9 mouse cellular contexts compared by ENCODE assay signal in the genomic region with DNA sequence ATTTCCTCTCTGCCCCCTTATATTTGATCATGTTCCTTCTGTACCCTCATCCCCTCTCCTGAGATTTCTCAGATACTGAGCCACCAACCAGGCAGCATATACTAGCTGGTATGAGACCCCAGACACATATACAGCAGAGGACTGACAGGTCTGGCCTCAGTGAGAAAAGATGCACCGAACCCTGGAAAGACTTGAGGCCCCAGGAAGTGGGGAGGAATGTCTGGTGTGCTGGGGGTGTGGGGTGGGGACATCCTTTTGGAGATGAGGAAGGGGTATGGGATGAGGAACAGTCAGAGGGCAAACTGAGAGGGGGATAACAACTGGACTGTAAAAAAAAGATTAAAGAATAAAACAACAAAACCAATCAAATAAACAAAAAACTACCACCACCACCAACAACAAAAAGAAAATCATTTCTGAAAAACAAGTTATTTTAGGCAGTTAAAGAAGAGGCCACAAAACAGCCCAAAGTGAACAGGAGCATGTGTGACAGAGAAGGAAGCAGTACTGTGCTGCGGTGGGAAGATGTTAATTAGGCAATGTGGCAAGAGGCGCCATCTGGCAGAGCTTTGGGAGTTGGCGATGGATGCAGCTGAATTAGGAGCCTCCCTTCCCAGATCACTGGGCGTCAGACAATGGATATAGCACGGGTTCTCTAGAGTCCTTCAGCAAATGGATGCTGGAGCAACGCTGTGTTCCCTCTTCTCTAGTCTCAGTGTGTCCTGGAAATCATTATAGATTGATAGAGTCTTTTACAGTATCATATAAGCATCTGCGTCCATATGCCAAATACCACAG. TPM values are rescaled to one million over a fixed set of nuclear protein-coding genes. Genes with fewer than 3 reads are reported as not detected.
DNase-seq lines count a peak whose midpoint lies in the region; ATAC-seq and TF ChIP-seq lines count a peak whose summit lies in the region.
"Had no signal": no experiment of that assay in that cellular context is flagged by ENCODE, and none has a peak within 500 bp of the region (broad histone marks: within the 10 kb centered on the region; RNA-seq: fewer than 3 reads in every experiment).

No protein-coding gene starts in this region.

- TF ChIP-seq CTCF in gastrocnemius, adult 2 months (IDR thresholded peaks at IDR 0.05), result no peak
- no peak for TF ChIP-seq CTCF in hindbrain, postnatal 0 days (IDR thresholded peaks at IDR 0.05; ENCODE audit: low read depth)
- TF ChIP-seq CTCF in liver, postnatal 0 days (IDR thresholded peaks at IDR 0.05; ENCODE audit: low read depth), result no peak

- peaks cover 5% of the 10 kb centered on the region; the same call in 1 of the 2 replicates for H3K4me1 ChIP-seq in hindbrain, postnatal 0 days (ENCODE audit: insufficient read depth, low read length)
- H3K4me1 ChIP-seq in liver, postnatal 0 days (ENCODE audit: insufficient read depth), result no peaks in the 10 kb centered on the region; the same call in 1 of the 2 replicates
- H3K4me1 ChIP-seq: heart, embryonic 10.5 days had no signal

- no peak overlapping the region for H3K9ac ChIP-seq in hindbrain, postnatal 0 days (replicated peaks; ENCODE audit: low read length)
- H3K9ac ChIP-seq in liver, postnatal 0 days (replicated peaks), result no peak overlapping the region

- intact Hi-C loops in gastrocnemius, adult 2 months (cut with DNase I), result no loop called here

- peak; percentile 27 for DNase-seq in gastrocnemius, adult 2 months
- no peak for DNase-seq in gastrocnemius, adult 8-10 months (ENCODE audit: low spot score in 2 of 2)
- DNase-seq in hindbrain, postnatal 0 days (ENCODE audit: low spot score), result peak; percentile 76
- DNase-seq in telencephalon, adult 2 months (ENCODE audit: low read depth, low spot score), result peak; percentile 91
- DNase-seq in c-Kit-positive CD71-positive TER-119-positive erythroid progenitor cells, embryonic 14.5 days (ENCODE audit: low spot score), result no peak
- DNase-seq in cerebellum, adult 9-10 months, result no peak
- DNase-seq in liver, postnatal 0 days, result no peak

- no peaks in the 10 kb centered on the region for H3K36me3 ChIP-seq in hindbrain, postnatal 0 days (ENCODE audit: insufficient read depth, low read length)
- no peaks in the 10 kb centered on the region for H3K36me3 ChIP-seq in liver, postnatal 0 days (replicated peaks; ENCODE audit: insufficient read depth, low read length)
- H3K36me3 ChIP-seq: heart, embryonic 10.5 days had no signal

- 27% methylated on average over 8 of the region's 8 CpGs for WGBS in hindbrain, postnatal 0 days
- WGBS in liver, postnatal 0 days (ENCODE audit: insufficient replicate concordance), result 46% methylated on average over 8 of the region's 8 CpGs

- H3K9me3 ChIP-seq in hindbrain, postnatal 0 days (ENCODE audit: low read length), result no peaks in the 10 kb centered on the region
- no peaks in the 10 kb centered on the region for H3K9me3 ChIP-seq in liver, postnatal 0 days (ENCODE audit: low read length)
- H3K9me3 ChIP-seq: heart, embryonic 10.5 days had no signal

- H3K4me2 ChIP-seq in hindbrain, postnatal 0 days (ENCODE audit: low read depth, low read length), result no peak overlapping the region
- H3K4me2 ChIP-seq in liver, postnatal 0 days (ENCODE audit: low read depth, low read length), result no peak overlapping the region

- TF ChIP-seq EP300 in liver, postnatal 0 days (IDR thresholded peaks at IDR 0.05; ENCODE audit: low read depth), result no peak

- no peak overlapping the region for H3K4me3 ChIP-seq in gastrocnemius, adult 2 months
- H3K4me3 ChIP-seq in hindbrain, postnatal 0 days (ENCODE audit: low read length), result no peak overlapping the region
- H3K4me3 ChIP-seq in liver, postnatal 0 days (ENCODE audit: low read depth, low read length), result no peak overlapping the region
- H3K4me3 ChIP-seq: heart, embryonic 10.5 days had no signal

- peak; percentile 84 for ATAC-seq in hindbrain, postnatal 0 days
- ATAC-seq in megakaryocyte progenitor cell, adult 5-6 weeks (replicated peaks; ENCODE audit: poor library complexity), result peak; percentile 67
- ATAC-seq in liver, postnatal 0 days, result no peak

- no peak overlapping the region for H3K27ac ChIP-seq in gastrocnemius, adult 2 months
- no peak overlapping the region; the same call in 1 of the 2 replicates for H3K27ac ChIP-seq in hindbrain, postnatal 0 days
- no peak overlapping the region for H3K27ac ChIP-seq in liver, postnatal 0 days (ENCODE audit: low read depth)
- H3K27ac ChIP-seq: heart, embryonic 10.5 days had no signal

- H3K27me3 ChIP-seq in hindbrain, postnatal 0 days (ENCODE audit: insufficient read depth, low read length), result no peaks in the 10 kb centered on the region
- H3K27me3 ChIP-seq in liver, postnatal 0 days (ENCODE audit: insufficient read depth, low read length), result no peaks in the 10 kb centered on the region

RNA-seq across cellular contexts. Expression of a gene that starts 9.5 kb away (rescaled TPM):
- 1 to 10 TPM; 2.0 to 2.6 TPM for total RNA-seq in gastrocnemius, adult 2 months (2021)
- total RNA-seq in gastrocnemius, adult 8-10 months (2022), result 1 to 10 TPM in 3 of 4 experiments, under 1 TPM in 1; 0.63 to 2.1 (median 1.4) TPM
- total RNA-seq in hindbrain, postnatal 0 days (2014; rRNA removed), result 3.6 and 5.3 TPM in 2 replicates
- 2.9 and 3.2 TPM in 2 replicates for polyA plus RNA-seq in hindbrain, postnatal 0 days (2015; fragmentation: Nextera tagmentation; extraction: Ambion mirVana)
- 0.12 and 0.17 TPM in 2 replicates for total RNA-seq in megakaryocyte progenitor cell, adult 5-6 weeks (2015)
- total RNA-seq in megakaryocyte progenitor cell, adult 5-6 weeks (2017), result 0.34 and 1.2 TPM in 2 replicates
- 1.7 and 2.0 TPM in 2 replicates for polyA plus RNA-seq in liver, postnatal 0 days (2015; fragmentation: Nextera tagmentation; extraction: Ambion mirVana)

Comparison
In these comparisons a context has a peak if more than half of its experiments do, and no peak if none do; other contexts are left out.
1. DNase-seq: peak in gastrocnemius, adult 2 months (single experiment), hindbrain, postnatal 0 days (single experiment) and telencephalon, adult 2 months (single experiment); none in gastrocnemius, adult 8-10 months (0 of 2), c-Kit-positive CD71-positive TER-119-positive erythroid progenitor cells, embryonic 14.5 days (single experiment), cerebellum, adult 9-10 months (single experiment) and liver, postnatal 0 days (single experiment).